ENCODE assay signal across 14 mouse cellular contexts in the genomic region with DNA sequence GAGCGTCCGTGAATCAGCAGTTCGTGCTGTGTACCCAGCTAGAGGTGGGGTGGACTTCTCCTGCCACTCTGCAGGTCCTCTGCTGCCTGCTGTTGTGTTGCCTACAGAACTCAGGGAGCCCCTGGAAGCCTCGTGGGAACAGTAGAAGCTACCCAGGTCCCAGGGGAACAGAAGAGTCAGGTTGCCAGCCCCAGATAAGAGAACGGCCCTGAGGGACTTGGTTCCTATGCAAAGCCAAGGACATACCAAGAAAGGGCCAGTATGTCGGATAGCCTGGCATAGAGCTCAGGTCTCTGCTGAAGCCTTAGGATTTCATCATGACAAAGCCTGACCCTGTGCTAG. TPM values are rescaled to one million over a fixed set of nuclear protein-coding genes. Genes with fewer than 3 reads are reported as not detected.
A peak's percentile ranks its signal among the peaks of the same experiment; 100 is the strongest.
DNase-seq lines count a peak whose midpoint lies in the region; ATAC-seq and TF ChIP-seq lines count a peak whose summit lies in the region.
"Had no signal": no experiment of that assay in that cellular context is flagged by ENCODE, and none has a peak within 500 bp of the region (broad histone marks: within the 10 kb centered on the region; RNA-seq: fewer than 3 reads in every experiment).

No protein-coding gene starts in this region.

- no peak overlapping the region for H3K4me3 ChIP-seq in heart, embryonic 14.5 days (ENCODE audit: control insufficient read depth in 1 of 2, insufficient read depth in 1 of 2, low read depth in 1 of 2, low read length in 2 of 2)
- no peak overlapping the region for H3K4me3 ChIP-seq in hindbrain, embryonic 15.5 days
- H3K4me3 ChIP-seq in liver, postnatal 0 days (ENCODE audit: low read depth, low read length) = no peak overlapping the region
- H3K4me3 ChIP-seq: megakaryocyte, embryonic 14.5 days had no signal

- H3K27ac ChIP-seq in heart, embryonic 14.5 days (replicated peaks in 1 of 2; ENCODE audit: control insufficient read depth in 1 of 2, insufficient read depth in 1 of 2, low read depth in 2 of 2, low read length in 2 of 2) = no peak overlapping the region
- peak overlapping the region; percentile 70; the same call in 1 of the 2 replicates for H3K27ac ChIP-seq in hindbrain, embryonic 15.5 days (replicated peaks)
- H3K27ac ChIP-seq in liver, postnatal 0 days (ENCODE audit: low read depth) = no peak overlapping the region

- H3K36me3 ChIP-seq in heart, embryonic 14.5 days (ENCODE audit: control insufficient read depth, insufficient read depth, low read length) = no peaks in the 10 kb centered on the region
- no peaks in the 10 kb centered on the region for H3K36me3 ChIP-seq in hindbrain, embryonic 15.5 days
- H3K36me3 ChIP-seq in liver, postnatal 0 days (replicated peaks; ENCODE audit: insufficient read depth, low read length) = no peaks in the 10 kb centered on the region
- H3K36me3 ChIP-seq: G1E had no signal

- peak overlapping the region; percentile 30; the same call in 1 of the 2 replicates for H3K9ac ChIP-seq in heart, embryonic 14.5 days (ENCODE audit: low read length)
- no peak overlapping the region for H3K9ac ChIP-seq in hindbrain, embryonic 15.5 days
- H3K9ac ChIP-seq in liver, postnatal 0 days (replicated peaks) = no peak overlapping the region

- H3K4me1 ChIP-seq in heart, embryonic 14.5 days (ENCODE audit: control insufficient read depth in 2 of 2, insufficient read depth in 2 of 2, low read length in 2 of 2) = peaks cover 13 to 23% of the 10 kb centered on the region in 2 experiments
- H3K4me1 ChIP-seq in hindbrain, embryonic 15.5 days (replicated peaks) = peaks cover 25% of the 10 kb centered on the region
- peaks cover 16% of the 10 kb centered on the region for H3K4me1 ChIP-seq in liver, postnatal 0 days (ENCODE audit: insufficient read depth)

- H3K9me3 ChIP-seq in heart, embryonic 14.5 days (ENCODE audit: control insufficient read depth, low read length) = no peaks in the 10 kb centered on the region
- no peaks in the 10 kb centered on the region for H3K9me3 ChIP-seq in hindbrain, embryonic 15.5 days
- no peaks in the 10 kb centered on the region for H3K9me3 ChIP-seq in liver, postnatal 0 days (ENCODE audit: low read length)
- H3K9me3 ChIP-seq: G1E had no signal

- no peak for ATAC-seq in heart, embryonic 14.5 days (ENCODE audit: insufficient number of reproducible peaks, insufficient read depth, low FRiP score, low read depth)
- ATAC-seq in hindbrain, embryonic 15.5 days (ENCODE audit: low FRiP score, low read depth) = no peak
- no peak; the same call in 1 of the 2 replicates for ATAC-seq in liver, postnatal 0 days
- ATAC-seq: intestine, embryonic 16.5 days had no signal

- 47% methylated on average over 6 of the region's 6 CpGs for WGBS in heart, embryonic 14.5 days
- WGBS in hindbrain, embryonic 15.5 days = 44% methylated on average over 6 of the region's 6 CpGs
- WGBS in liver, postnatal 0 days (ENCODE audit: insufficient replicate concordance) = 47% methylated on average over 6 of the region's 6 CpGs

- intact Hi-C loops in left cerebral cortex, postnatal 36 days (cut with DNase I) = no loop called here

- TF ChIP-seq CTCF in liver, postnatal 0 days (IDR thresholded peaks at IDR 0.05; ENCODE audit: low read depth) = no peak

- no peak overlapping the region for H3K4me2 ChIP-seq in heart, embryonic 14.5 days (ENCODE audit: low read length)
- H3K4me2 ChIP-seq in hindbrain, embryonic 15.5 days = peak overlapping the region; percentile 38
- H3K4me2 ChIP-seq in liver, postnatal 0 days (ENCODE audit: low read depth, low read length) = no peak overlapping the region

- DNase-seq in heart, adult 8-10 months (ENCODE audit: low spot score) = no peak
- DNase-seq in thymus, postnatal 14 days = peak; percentile 47
- DNase-seq in thymus, postnatal 25 days = no peak
- no peak for DNase-seq in liver, postnatal 0 days
- DNase-seq in left cerebral cortex, postnatal 36 days (ENCODE audit: low spot score in 2 of 2) = no peak
- DNase-seq: adrenal gland, postnatal 10 days; cerebellum, adult 9-11 months; kidney, postnatal 14 days; liver had no signal

- TF ChIP-seq EP300 in liver, postnatal 0 days (IDR thresholded peaks at IDR 0.05; ENCODE audit: low read depth) = no peak

- no peaks in the 10 kb centered on the region; the same call in 1 of the 2 replicates for H3K27me3 ChIP-seq in heart, embryonic 14.5 days (ENCODE audit: control insufficient read depth, insufficient read depth, low read length)
- 0 out of 2 replicates have a peak, but pooled peaks cover 2% of the 10 kb centered on the region for H3K27me3 ChIP-seq in hindbrain, embryonic 15.5 days
- no peaks in the 10 kb centered on the region for H3K27me3 ChIP-seq in liver, postnatal 0 days (ENCODE audit: insufficient read depth, low read length)

RNA-seq across cellular contexts. Expression of a gene that starts 24.0 kb away (rescaled TPM):
- 68.5 and 69.3 TPM in 2 replicates for polyA plus RNA-seq in heart, embryonic 14.5 days (2014; fragmentation: Nextera tagmentation; extraction: Ambion mirVana)
- 10 to 100 TPM in 3 of 4 experiments, 1 to 10 TPM in 1; 9.1 to 11.6 (median 10.4) TPM for total RNA-seq in heart, adult 8-10 months (2022)
- 110 and 122 TPM in 2 replicates for polyA plus RNA-seq in hindbrain, embryonic 15.5 days (2015; fragmentation: Nextera tagmentation; extraction: Ambion mirVana)
- 30.7 and 33.3 TPM in 2 replicates for polyA plus RNA-seq in liver, postnatal 0 days (2015; fragmentation: Nextera tagmentation; extraction: Ambion mirVana)
- total RNA-seq in left cerebral cortex, postnatal 36 days (2021) = 10 to 100 TPM; 32.1 to 36.4 TPM

RNA-seq across cellular contexts. Expression of a gene that starts 57.1 kb away (rescaled TPM):
- polyA plus RNA-seq in heart, embryonic 14.5 days (2014; fragmentation: Nextera tagmentation; extraction: Ambion mirVana) = 187 and 193 TPM in 2 replicates
- total RNA-seq in heart, adult 8-10 months (2022) = 100 to 1,000 TPM; 300 to 368 (median 327) TPM
- polyA plus RNA-seq in hindbrain, embryonic 15.5 days (2015; fragmentation: Nextera tagmentation; extraction: Ambion mirVana) = 215 and 236 TPM in 2 replicates
- 127 and 148 TPM in 2 replicates for polyA plus RNA-seq in liver, postnatal 0 days (2015; fragmentation: Nextera tagmentation; extraction: Ambion mirVana)
- 100 to 1,000 TPM; 172 to 199 TPM for total RNA-seq in left cerebral cortex, postnatal 36 days (2021)
